Mouse (Mus musculus) stomach, postnatal 0 days (tissue): ENCODE results near the gene Zfp704.

Experiments
- CTCF ChIP-seq: IDR thresholded peaks from 2 replicates; pipeline ENCODE4 v1.5.1; 2016; ENCODE audit warnings: antibody characterized with exemption, low read depth, mild to moderate bottlenecking, moderate library complexity
- EP300 ChIP-seq: optimal IDR thresholded peaks from 2 replicates; pipeline ENCODE3; 2016; ENCODE audit warnings: antibody characterized with exemption

- TF ChIP-seq CTCF (no peak), EP300 (no peak)
Measured at GRCm38 (mm10) chr3:9599738-9600410, 10.0 kb downstream of the Zfp704 start.
